Mouse (Mus musculus) cortical plate, adult 2 months (tissue): ENCODE data around the gene Llgl1. TPM values are rescaled to one million over a fixed set of nuclear protein-coding genes. Genes with fewer than 3 reads are reported as not detected.
A peak's percentile ranks its signal among the peaks of the same experiment; 100 is the strongest.

Source experiments
- H3K27ac ChIP-seq: fragments of 200-500 bp; 2 replicates; pipeline ENCODE4 v1.5.1; 2012; ENCODE audit warnings: low read length, control low read depth, inconsistent platforms; ENCODE audit not compliant: insufficient read depth
- H3K4me1 ChIP-seq: fragments of 200-500 bp; 2 replicates; pipeline ENCODE4 v1.6.1; 2011; ENCODE audit warnings: low read length; ENCODE audit not compliant: control insufficient read depth, insufficient read depth
- H3K4me3 ChIP-seq: fragments of 200-500 bp; 2 replicates; pipeline ENCODE4 v1.5.1; 2011; ENCODE audit warnings: mild to moderate bottlenecking, low read length, control low read depth; ENCODE audit not compliant: insufficient read depth
- CTCF ChIP-seq: fragments of 200-500 bp; IDR thresholded peaks from 2 replicates; pipeline ENCODE4 v1.5.1; 2011; ENCODE audit warnings: mild to moderate bottlenecking, control low read depth, low read length; ENCODE audit not compliant: insufficient read depth; ENCODE audit errors: extremely low read depth
- POLR2A ChIP-seq: fragments of 200-500 bp; IDR thresholded peaks from 2 replicates; pipeline ENCODE4 v1.6.1; 2011; ENCODE audit warnings: mild to moderate bottlenecking, low read length, control low read depth; ENCODE audit not compliant: insufficient read depth; ENCODE audit errors: extremely low read depth
- polyA plus RNA-seq: library from polyadenylated mRNA; depleted of rRNA; stranded (reverse); fragments of >200 nt; gene quantifications from 2 replicates; pipeline ENCODE4 v1.2.3, GENCODE M21; 2012; rRNA removed

Llgl1 gene
- polyA plus RNA-seq: 58.3 and 60.4 TPM in 2 replicates

GRCm38 (mm10) chr11:60699524-60700075 lies at the start of gene Llgl1:
Gene Llgl1, plus strand, starts transcription at chr11:60699723.
- Histone ChIP-seq H3K4me3 (peak within 1 kb of the TSS; percentile 97), H3K27ac (peak within 1 kb of the TSS; percentile 94), H3K4me1 (peaks cover 7% of the 10 kb centered on the region)
- TF ChIP-seq POLR2A (peak; percentile 35; the same call in 1 of the 2 replicates), CTCF (no peak)

DNA sequence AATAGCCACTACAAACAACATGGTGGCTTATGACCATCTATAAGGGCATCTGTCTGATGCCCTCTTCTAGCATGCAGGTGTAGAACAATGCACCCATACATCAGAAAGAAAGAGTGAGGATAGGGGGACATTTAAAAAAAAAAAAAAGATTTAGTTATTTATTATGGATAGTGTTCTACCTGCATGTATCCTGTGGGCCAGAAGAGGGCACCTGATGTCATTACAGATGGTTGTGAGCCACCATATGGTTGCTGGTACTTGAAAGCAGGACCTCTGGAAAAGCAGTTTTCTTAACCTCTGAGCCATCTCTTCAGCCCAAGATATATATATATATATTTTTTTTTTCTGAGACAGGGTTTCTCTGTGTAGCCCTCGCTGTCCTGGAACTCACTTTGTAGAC lies 3.4 kb upstream of the Llgl1 start:
- Histone ChIP-seq H3K4me1 (peaks cover 6% of the 10 kb centered on the region; the same call in 1 of the 2 replicates), H3K27ac (no peak overlapping the region), H3K4me3 (no peak overlapping the region)
- no peak for TF ChIP-seq POLR2A

DNA sequence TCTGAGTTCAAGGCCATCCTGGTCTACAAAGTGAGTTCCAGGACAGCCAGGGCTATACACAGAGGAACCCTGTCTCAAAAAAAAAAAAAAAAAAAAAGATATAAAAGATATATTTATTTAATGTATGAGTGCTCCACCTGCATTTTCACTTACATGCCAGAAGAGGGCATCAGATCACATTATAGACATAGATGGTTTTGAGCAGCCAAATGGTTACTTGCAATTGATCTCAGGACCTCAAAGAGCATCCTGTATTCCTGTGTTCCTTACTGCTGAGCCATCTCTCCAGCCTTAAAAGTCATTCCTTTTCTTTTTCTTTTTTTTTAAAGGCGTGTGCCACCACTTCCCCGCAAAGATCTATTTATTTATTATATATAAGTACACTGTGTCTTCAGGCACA lies 2.0 kb upstream of the Llgl1 start:
- Histone ChIP-seq H3K4me3 (no peak overlapping the region), H3K4me1 (peaks cover 7% of the 10 kb centered on the region), H3K27ac (no peak overlapping the region)
- TF ChIP-seq POLR2A: no peak
- 0 out of 2 replicates have a peak, but pooled peaks have one; percentile 16 for TF ChIP-seq CTCF

GRCm38 (mm10) chr11:60698806-60699523 lies 558 bp upstream of the Llgl1 start:
- Histone ChIP-seq H3K27ac (peak overlapping the region; percentile 94), H3K4me1 (peaks cover 7% of the 10 kb centered on the region), H3K4me3 (peak overlapping the region; percentile 97)
- TF ChIP-seq CTCF (no peak), POLR2A (peak; percentile 12; the same call in 1 of the 2 replicates)

GRCm38 (mm10) chr11:60700320-60701185 lies 1.0 kb downstream of the Llgl1 start:
- Histone ChIP-seq H3K4me1 (peaks cover 7% of the 10 kb centered on the region), H3K4me3 (peak overlapping the region; percentile 97), H3K27ac (no peak overlapping the region)
- TF ChIP-seq POLR2A (no peak), CTCF (no peak)

- no peak overlapping the region for H3K4me3 ChIP-seq
- TF ChIP-seq CTCF (no peak), POLR2A (no peak)
- no peak overlapping the region for H3K27ac ChIP-seq
- H3K4me1 ChIP-seq: peaks cover 7% of the 10 kb centered on the region
These were observed 2.1 kb downstream of the Llgl1 start for GRCm38 (mm10) chr11:60701611-60702010.

GRCm38 (mm10) chr11:60703131-60703530 lies 3.6 kb downstream of the Llgl1 start:
- TF ChIP-seq POLR2A (no peak), CTCF (peak; percentile 81)
- Histone ChIP-seq H3K4me3 (no peak overlapping the region), H3K27ac (peak overlapping the region; percentile 17; the same call in 1 of the 2 replicates), H3K4me1 (peaks cover 7% of the 10 kb centered on the region)

- Histone ChIP-seq H3K27ac (0 out of 2 replicates have a peak overlapping the region, but pooled peaks have one; percentile 17), H3K4me3 (no peak overlapping the region), H3K4me1 (peaks cover 5% of the 10 kb centered on the region)
- TF ChIP-seq POLR2A: no peak
- no peak for TF ChIP-seq CTCF
These were observed 4.7 kb downstream of the Llgl1 start for GRCm38 (mm10) chr11:60704023-60704880.

GRCm38 (mm10) chr11:60705255-60705654 lies 5.7 kb downstream of the Llgl1 start:
- Histone ChIP-seq H3K27ac (no peak overlapping the region), H3K4me3 (no peak overlapping the region), H3K4me1 (peaks cover 5% of the 10 kb centered on the region)
- TF ChIP-seq CTCF (no peak), POLR2A (no peak)
